Mouse (Mus musculus) intestine, postnatal 0 days (tissue): ENCODE results near the gene Lrrc23. TPM values are rescaled to one million over a fixed set of nuclear protein-coding genes. Genes with fewer than 3 reads are reported as not detected.

Experiments used
- ATAC-seq: fragments of 200-750 bp; cut with Nextera tagmentation; 2 replicates; pipeline ENCODE4 v1.8.0; 2017; ENCODE audit warnings: mild to moderate bottlenecking, moderate TSS enrichment, moderate library complexity
- H3K27ac ChIP-seq: fragments of 300-500 bp; sonication (generic); 2 replicates; pipeline ENCODE4 v1.5.1; 2014; ENCODE audit warnings: mild to moderate bottlenecking, low read depth, low read length, moderate library complexity
- H3K27me3 ChIP-seq: fragments of 300-500 bp; sonication (generic); replicated peaks from 2 replicates; pipeline ENCODE4 v1.6.1; 2014; ENCODE audit warnings: low read length, mixed read lengths; ENCODE audit not compliant: control insufficient read depth, insufficient read depth
- H3K36me3 ChIP-seq: fragments of 300-500 bp; sonication (generic); 2 replicates; pipeline ENCODE4 v1.6.1; 2014; ENCODE audit warnings: mild to moderate bottlenecking, moderate library complexity; ENCODE audit not compliant: control insufficient read depth, insufficient read depth
- H3K4me1 ChIP-seq: fragments of 300-500 bp; sonication (generic); replicated peaks from 2 replicates; pipeline ENCODE4 v1.6.1; 2014; ENCODE audit warnings: antibody characterized with exemption, low read length, mixed read lengths; ENCODE audit not compliant: control insufficient read depth, insufficient read depth
- H3K4me2 ChIP-seq: fragments of 300-500 bp; sonication (generic); replicated peaks from 2 replicates; pipeline ENCODE4 v1.6.1; 2014; ENCODE audit warnings: low read depth, mild to moderate bottlenecking, moderate library complexity
- H3K4me3 ChIP-seq: fragments of 300-500 bp; sonication (generic); 2 replicates; pipeline ENCODE4 v1.5.1; 2014; ENCODE audit warnings: low read depth, low read length
- H3K9ac ChIP-seq: fragments of 300-500 bp; sonication (generic); 2 replicates; pipeline ENCODE4 v1.6.1; 2014; ENCODE audit warnings: mild to moderate bottlenecking, low read depth, low read length
- H3K9me3 ChIP-seq: fragments of 300-500 bp; sonication (generic); 2 replicates; pipeline ENCODE4 v1.6.1; 2016; ENCODE audit warnings: mixed run types; ENCODE audit not compliant: control insufficient read depth
- CTCF ChIP-seq: sonication (generic); IDR thresholded peaks from 2 replicates; pipeline ENCODE4 v1.5.1; 2016; ENCODE audit warnings: low read depth, mild to moderate bottlenecking, control low read depth, antibody characterized with exemption, moderate library complexity
- WGBS: fragments of 180-500 bp; shearing (Covaris S2); extraction: QIAGEN DNeasy Blood & Tissue Kit; methylation state at CpG from one replicate; pipeline ENCODE4 v1.1.7; 2014; 5-methylcytosine and 5-hydroxymethylcytosine counted together
- polyA plus RNA-seq: library from polyadenylated mRNA; unstranded; fragments of >200 nt; fragmentation: Nextera tagmentation; extraction: Ambion mirVana; gene quantifications from 2 replicates; pipeline ENCODE4 v1.2.1, GENCODE M21; 2015

Gene Lrrc23
- polyA plus RNA-seq, 1 experiment from 2014 or later: 0.21 TPM

DNA sequence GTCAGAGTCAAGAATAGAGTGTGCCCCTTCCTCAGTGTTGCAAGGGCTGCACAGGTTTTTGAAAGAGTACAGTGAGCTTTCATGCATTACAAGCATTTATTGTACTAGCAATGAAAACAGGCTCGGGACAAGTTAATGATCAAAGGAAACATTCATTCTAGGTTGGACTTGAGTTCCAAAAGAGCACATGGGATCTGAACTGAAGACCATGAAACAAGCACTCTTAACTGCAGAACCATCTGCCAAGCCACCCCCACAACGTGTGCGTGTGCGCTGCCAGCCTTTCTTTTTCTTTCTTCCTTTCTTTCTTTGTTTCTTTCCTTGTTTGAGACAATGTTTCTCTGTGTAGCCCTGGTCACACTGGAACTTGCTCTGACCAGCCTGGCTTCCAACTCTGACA lies 16.3 kb upstream of the Lrrc23 start:
- Histone ChIP-seq H3K27me3 (no peaks in the 10 kb centered on the region), H3K27ac (no peak overlapping the region), H3K9ac (no peak overlapping the region), H3K4me3 (no peak overlapping the region), H3K9me3 (no peaks in the 10 kb centered on the region), H3K4me2 (no peak overlapping the region), H3K36me3 (no peaks in the 10 kb centered on the region), H3K4me1 (no peaks in the 10 kb centered on the region)
- WGBS: 64% methylated on average over 4 of the region's 4 CpGs
- no peak for ATAC-seq
- no peak for TF ChIP-seq CTCF

DNA sequence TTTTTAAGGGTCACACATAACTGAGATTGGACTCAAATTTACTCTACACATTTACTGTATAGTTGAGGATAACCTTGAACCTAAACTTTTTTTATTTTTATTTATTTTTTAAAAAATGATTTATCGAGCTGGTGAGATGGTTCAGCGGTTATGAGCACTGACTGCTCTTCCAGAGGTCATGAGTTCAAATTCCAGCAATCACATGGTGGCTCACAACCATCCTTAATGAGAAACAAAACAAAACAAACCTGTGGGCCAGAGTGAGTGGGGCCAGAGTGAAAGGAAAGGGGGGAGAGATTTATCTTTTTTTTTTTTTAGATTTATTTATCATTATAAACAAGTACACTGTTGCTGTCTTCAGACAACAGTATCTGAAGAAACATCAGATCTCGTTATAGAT lies 12.4 kb upstream of the Lrrc23 start:
- no peak for ATAC-seq
- no peak overlapping the region for H3K9ac ChIP-seq
- no peaks in the 10 kb centered on the region for H3K9me3 ChIP-seq
- H3K36me3 ChIP-seq: no peaks in the 10 kb centered on the region
- 87% methylated on average over 3 of the region's 3 CpGs for WGBS
- no peak for TF ChIP-seq CTCF
- H3K4me3 ChIP-seq: no peak overlapping the region
- no peaks in the 10 kb centered on the region for H3K4me1 ChIP-seq
- H3K4me2 ChIP-seq: no peak overlapping the region
- H3K27ac ChIP-seq: no peak overlapping the region
- H3K27me3 ChIP-seq: no peaks in the 10 kb centered on the region

DNA sequence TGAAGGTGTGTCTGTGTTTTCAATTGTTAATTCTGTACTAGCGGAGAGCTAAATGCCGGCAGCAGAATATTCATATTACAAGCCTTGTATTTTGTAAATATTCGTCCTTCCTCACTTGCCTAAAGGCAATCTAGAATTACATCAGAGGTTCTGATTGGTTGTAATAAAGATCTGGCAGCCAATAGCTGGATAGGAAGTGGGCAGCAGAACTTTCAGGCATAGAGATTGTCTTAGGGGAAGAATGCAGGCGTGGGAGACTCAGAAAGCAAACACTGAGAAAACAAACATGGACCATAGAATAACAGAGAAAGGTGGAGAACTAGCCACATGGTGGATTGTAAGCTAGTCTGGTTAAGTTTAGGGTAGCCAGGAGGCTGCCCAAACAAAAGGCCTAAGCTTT lies 10.6 kb upstream of the Lrrc23 start:
- Histone ChIP-seq H3K27ac (no peak overlapping the region), H3K4me2 (no peak overlapping the region), H3K4me1 (no peaks in the 10 kb centered on the region), H3K9ac (no peak overlapping the region), H3K9me3 (no peaks in the 10 kb centered on the region), H3K27me3 (no peaks in the 10 kb centered on the region), H3K36me3 (no peaks in the 10 kb centered on the region), H3K4me3 (no peak overlapping the region)
- no peak for TF ChIP-seq CTCF
- 60% methylated on average over 4 of the region's 4 CpGs for WGBS
- ATAC-seq: no peak

DNA sequence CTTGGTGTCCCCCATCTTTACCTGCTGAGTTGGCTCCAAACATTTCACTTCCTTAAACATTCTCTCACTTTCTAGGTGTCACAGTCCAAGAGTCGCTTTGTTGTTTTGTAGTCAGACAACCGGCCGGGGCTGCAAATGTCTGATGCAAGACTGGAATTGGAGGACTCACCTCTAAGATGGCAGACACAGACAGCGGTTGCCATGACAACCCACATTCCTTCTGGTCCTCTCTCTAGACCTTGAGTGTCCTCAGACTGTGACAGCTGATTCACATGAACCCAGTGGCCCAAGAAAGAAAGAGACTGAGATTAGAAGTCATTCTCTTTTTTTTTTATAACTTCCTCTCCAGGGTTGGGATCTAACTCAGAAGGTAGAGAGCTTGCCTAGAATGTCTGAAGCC lies 10.0 kb upstream of the Lrrc23 start:
- Histone ChIP-seq H3K27me3 (no peaks in the 10 kb centered on the region), H3K4me3 (no peak overlapping the region), H3K9me3 (no peaks in the 10 kb centered on the region), H3K4me1 (no peaks in the 10 kb centered on the region), H3K36me3 (no peaks in the 10 kb centered on the region), H3K27ac (no peak overlapping the region), H3K9ac (no peak overlapping the region), H3K4me2 (no peak overlapping the region)
- no peak for TF ChIP-seq CTCF
- peak; percentile 45; the same call in 1 of the 2 replicates for ATAC-seq
- WGBS: 77% methylated on average over 4 of the region's 4 CpGs

DNA sequence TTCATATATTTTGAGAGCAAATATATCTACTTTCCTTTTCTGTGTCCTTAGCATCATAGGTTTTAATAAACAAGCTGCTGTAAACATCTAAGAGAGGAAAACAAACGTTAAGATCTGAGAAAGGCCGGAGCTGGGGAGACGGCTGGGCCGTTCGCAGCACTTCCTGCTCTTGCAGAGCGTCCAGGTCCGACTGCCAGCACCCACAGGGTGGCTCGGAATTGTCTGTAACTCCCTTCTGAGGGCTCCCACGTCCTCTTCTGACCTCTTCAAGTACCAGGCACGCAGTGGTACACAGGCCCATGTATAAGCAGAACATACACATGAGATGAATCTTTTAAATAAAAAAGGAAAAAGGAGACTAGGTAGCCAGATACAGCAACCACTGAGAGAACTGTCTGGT lies 8.2 kb upstream of the Lrrc23 start:
- no peak for ATAC-seq
- no peak overlapping the region for H3K4me3 ChIP-seq
- no peaks in the 10 kb centered on the region for H3K9me3 ChIP-seq
- no peaks in the 10 kb centered on the region for H3K36me3 ChIP-seq
- H3K4me2 ChIP-seq: no peak overlapping the region
- no peaks in the 10 kb centered on the region for H3K27me3 ChIP-seq
- H3K27ac ChIP-seq: no peak overlapping the region
- no peak overlapping the region for H3K9ac ChIP-seq
- TF ChIP-seq CTCF: no peak
- WGBS: 65% methylated on average over 10 of the region's 10 CpGs
- no peaks in the 10 kb centered on the region for H3K4me1 ChIP-seq

DNA sequence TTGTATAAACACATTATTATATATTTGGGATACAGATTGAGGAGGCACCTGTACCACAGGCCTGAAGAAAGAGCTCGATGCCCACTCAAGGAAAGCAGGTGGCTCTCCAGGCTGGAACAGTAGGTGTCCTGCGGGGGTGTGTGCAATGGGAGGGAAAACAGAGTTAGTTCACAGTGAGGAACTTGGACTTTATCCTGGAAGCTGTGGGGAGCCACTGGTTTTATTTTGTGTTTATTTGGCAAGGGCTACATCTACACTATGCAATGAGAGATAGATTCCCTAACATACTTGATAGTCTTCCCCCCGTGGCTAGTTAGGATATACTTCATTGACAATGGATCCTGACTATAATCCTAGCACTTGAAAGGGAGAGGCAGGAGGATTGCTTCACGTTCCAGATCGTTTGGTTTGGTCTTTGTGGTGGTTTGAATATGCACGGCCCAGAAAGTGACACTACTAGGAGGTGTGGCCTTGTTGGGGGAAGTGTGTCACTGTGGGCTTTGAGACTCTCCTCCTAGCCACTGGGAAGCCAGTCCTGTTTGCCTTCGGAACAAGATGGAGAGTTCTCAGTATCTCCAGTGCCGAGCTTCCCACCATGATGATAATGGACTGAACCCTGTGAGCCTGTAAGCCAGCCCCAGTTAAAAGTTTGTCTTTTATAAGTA lies 7.4 kb upstream of the Lrrc23 start:
- Histone ChIP-seq H3K27me3 (no peaks in the 10 kb centered on the region), H3K4me2 (no peak overlapping the region), H3K4me1 (no peaks in the 10 kb centered on the region), H3K36me3 (no peaks in the 10 kb centered on the region), H3K9ac (no peak overlapping the region), H3K4me3 (no peak overlapping the region), H3K27ac (no peak overlapping the region), H3K9me3 (no peaks in the 10 kb centered on the region)
- ATAC-seq: no peak
- WGBS: 48% methylated on average over 8 of the region's 8 CpGs
- TF ChIP-seq CTCF: no peak
